Comparison of ENCODE assay signal across 1 mouse cellular context in genomic region chr11:78343381-78344327, GRCm38 (mm10).
TF ChIP-seq lines count a peak whose summit lies in the region.

Gene Unc119, plus strand, starts transcription at chr11:78343482.

TF ChIP-seq in CH12.LX, 34 proteins besides CTCF, POLR2A, EP300 and RAD21 (continued from another document):
- TF ChIP-seq MAFK (IDR thresholded peaks at IDR 0.05; ENCODE audit: insufficient replicate concordance, low read length) (no peak), NRF1 (IDR thresholded peaks at IDR 0.05; ENCODE audit: low read depth, low read length) (peak; percentile 57), MAZ (IDR thresholded peaks at IDR 0.05; ENCODE audit: low read depth, low read length) (no peak), IRF4 (IDR thresholded peaks at IDR 0.05; ENCODE audit: low read depth, low read length) (peak; percentile 28; the same call in 1 of the 2 replicates)
